Mouse (Mus musculus): ENCODE results near the gene C2cd2.
A peak's percentile ranks its signal among the peaks of the same experiment; 100 is the strongest.

Gene C2cd2

DNA sequence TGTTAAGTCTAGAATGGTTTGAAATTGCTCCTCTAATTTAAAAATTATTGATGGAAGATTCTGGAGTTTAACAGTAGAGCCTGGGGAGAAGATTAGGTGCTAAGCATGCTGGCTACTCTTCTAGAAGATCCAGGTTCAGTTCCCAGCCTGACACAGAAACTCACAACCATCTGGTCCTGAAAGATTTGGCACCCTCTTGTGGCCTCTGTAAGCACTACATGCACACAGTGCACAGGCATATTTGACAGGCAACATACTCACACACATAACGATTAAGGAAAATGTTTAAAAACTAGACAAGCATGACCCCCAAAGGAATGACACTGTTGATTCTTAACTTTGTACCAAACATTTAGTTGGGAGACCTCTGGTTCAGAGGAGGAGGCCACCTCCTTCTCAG is 83.3 kb downstream of the C2cd2 start:
- DNase-seq: peak; percentile 65

DNA sequence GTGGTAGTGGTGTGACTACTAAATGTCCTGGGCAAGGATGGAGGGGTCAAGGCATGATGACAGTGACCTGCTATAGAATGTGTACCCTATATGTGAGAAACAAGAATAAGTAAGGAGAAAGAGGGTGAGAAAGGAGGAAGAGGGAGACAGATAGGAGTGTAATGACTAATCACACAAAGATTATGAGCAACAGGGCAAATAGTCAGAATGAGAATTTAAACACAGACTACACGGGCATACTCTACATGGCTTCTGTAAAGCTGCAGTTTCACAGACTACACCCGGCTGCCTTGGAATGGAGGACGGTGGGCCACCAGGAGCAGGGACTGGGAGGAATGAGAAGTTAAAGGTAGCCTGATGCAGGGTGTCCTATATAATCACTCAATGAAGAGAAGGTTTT is 84.9 kb downstream of the C2cd2 start:
- DNase-seq: no peak

DNA sequence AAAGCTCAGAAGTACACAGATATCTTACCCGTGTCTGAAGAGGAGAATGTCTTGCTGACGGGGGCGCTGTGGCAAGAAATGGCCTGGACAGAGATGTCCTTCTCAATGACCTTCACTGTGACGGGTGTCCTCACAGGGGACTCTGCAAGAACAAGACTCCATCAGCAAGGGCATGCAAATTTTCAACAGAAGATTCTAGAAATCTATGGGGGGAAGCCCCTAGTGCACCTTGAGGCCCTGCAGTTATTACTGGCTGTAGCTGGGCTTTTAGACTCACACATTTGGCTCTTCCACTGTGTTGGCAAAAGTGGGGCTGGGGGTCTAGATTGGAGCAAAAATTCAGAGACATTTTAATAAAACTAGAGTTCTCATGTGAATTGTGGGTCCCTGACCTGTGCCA is 87.3 kb downstream of the C2cd2 start:
- DNase-seq: no peak

DNA sequence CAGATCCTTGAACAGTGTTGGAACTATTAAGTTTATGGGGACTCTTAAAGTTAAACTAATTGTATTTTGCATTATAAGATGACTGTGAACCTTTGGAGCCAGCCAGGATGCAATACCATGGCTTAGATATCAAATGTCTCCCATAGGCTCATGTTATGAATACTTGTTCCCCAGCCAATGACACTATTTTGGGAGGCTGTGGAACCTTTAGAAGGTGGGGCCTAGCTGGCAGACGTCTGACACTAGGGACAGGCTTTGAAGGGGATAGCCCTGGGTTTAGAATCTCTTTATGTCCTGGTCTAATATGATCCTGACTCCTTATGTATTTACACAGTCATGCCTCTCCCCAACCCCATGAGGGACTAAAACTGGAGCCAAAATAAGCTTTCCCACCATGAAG is 88.0 kb downstream of the C2cd2 start:
- no peak for DNase-seq

DNA sequence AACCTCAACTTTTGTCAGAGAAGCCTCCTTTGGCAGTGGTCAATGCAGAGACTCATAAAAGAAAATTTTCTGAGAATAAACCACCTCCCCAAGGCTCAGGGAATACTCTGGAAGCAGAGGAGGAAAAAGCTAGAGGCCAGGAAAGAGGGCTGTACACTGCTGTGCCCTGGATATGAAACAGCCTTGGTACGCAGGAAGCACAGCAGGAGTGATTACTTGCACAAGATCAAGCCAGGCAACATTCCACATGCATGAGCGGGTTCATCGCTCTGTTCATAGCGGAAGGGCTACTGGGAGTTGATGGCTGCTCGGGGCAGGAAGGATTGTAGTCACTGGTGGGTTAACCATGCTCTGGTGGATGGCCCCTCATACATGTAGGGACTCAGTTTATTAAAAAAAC is 89.7 kb downstream of the C2cd2 start:
- no peak for DNase-seq

DNA sequence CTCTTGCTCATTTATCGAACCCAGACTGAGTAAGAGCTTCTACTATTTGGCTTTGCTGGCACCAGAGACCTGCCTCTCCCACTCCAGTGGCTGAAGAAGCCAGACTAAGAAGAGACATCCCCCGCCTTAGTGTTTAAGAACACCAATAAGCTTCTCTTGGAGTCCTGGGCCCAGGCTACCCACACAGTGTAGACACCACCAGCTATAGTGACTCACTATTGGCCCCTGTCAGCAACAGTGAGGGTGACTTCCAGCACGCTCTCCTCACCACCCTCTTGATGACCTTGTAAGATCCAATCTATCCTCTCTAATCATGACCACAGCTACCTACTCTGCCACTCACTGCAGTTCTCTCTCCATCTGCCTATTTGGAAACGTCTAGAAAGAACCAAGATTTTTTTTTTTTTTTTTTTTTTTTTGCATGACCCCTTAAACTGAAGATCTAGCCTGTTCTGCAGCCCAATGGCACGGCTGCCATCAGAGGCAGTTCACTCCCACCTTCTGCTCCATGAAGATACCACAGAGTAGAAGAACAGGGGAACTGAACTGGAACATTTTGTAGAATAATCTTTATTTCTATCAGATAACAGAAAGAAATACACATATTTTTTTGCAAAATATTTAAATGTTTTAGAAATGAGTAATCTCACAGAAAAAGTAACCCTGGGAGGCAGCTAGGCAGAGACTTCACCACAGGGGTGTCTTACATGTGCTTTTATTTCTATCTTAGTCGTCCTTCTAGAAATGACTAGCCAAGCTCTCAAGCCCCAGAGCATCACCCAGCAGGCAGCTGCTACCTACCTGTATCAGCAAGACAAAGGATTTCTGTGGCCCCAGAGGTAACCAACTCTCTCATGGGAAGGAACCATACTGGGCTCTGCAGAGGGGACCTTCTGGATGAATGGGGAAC is 93.0 kb downstream of the C2cd2 start:
- no peak for DNase-seq

DNA sequence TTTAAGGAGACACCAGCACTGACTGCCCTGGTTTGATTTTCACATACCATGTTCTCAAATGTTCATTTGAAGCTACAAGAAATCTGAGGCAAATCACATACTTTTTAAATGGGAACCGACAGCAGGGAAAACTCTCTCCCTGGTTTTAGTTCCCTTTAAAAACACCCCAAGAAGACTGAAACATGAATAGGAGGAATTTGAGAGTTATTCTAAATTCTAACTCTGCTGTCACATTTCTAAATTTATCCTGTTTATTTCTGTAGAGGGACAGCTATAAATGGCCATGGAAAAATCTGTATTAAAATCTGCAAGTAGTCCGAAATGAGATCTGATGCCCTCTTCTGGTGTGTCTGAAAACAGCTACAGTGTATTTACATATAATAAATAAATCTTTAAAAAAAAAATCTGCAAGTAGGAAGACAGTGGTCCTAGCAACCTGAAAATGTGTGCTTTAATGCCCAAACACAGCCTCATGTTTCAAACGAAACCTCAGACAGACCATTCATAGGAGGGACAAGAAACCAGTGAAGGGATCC is 98.4 kb downstream of the C2cd2 start:
- DNase-seq: no peak

DNA sequence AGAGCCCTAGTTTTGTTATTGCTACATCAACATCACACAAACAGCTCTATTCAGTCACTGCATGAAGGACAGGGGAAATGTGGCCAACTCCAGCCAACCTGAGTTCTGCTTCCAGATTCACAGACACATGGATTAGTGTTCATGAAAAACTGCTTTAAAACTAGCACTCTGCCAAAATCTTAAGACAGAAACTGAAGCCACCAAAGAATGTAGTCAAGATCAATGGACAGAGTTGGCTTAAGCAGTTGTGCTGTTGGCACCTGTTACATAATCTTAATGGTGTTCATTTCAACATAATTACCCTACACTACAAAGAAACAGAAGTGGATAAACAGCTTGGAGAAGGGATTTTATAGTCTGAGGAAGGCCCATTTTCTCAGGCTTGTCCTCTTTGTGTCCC is 106.3 kb downstream of the C2cd2 start:
- no peak for DNase-seq

DNA sequence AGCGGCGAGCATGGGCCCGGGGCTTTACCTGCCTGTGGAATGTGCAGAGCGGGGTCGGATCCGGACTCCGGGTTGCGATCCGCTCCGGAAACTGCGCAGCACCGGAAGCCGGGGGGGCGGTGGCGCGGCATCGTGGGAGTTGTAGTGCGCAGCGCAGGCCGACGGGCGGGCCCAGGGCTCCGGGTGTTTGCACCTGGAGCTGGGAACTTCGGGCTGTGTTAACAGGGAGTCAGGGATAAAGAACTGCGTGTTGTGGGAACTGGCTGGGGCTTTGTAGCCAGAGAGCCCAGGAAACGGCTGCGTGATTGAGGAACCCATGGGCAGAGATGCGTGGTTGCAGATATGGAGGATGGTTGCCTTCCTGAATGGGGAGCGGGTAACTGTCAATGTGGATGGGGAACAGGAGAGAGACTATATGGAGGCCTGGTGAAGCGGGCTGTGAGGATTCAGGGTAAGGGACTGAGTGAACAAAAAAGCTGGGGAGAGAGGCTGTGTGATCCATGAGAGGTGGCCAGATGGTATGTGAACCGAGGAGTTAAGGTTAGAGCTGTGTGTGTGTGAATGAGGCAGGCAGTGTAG is 110.6 kb downstream of the C2cd2 start, which contains the start of gene Prdm15:
Gene Prdm15, minus strand, starts transcription at position 110 of the 579 bp plus-strand sequence.
- DNase-seq: peak; percentile 92

DNA sequence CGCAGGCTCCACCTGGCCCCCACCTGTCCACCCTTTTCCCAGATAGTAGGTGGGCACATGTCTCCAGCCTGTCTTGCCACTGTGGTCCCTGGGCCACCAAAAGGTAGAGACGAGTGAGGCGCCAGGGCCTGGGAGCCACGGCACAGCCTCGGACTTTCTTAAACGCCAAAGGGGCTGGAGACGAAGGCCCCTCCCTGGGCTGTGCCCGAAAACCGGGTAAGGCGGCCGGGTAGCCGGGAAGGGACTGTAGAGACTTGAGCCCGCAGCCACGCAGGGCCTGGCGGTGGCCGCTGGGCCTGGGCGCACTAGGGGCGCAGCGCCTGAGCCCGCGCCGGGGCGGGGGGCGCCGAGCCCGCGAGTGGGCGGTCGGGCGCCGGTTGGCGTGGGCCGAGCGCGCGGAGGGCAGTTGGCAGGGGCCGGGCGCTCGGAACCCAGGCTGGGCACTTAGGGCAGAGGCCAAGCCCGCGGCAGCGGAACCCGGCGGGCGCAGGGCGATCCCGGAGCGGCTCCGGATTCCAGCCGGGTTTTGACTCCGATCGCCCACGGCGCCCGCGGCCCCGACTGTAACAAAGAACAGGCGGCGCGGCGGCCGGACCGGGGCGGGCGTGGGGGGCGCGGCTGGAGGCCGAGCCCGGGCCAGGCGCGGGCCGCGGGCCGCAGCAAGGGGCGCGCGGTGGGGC is 111.2 kb downstream of the C2cd2 start:
- peak; percentile 94 for DNase-seq

DNA sequence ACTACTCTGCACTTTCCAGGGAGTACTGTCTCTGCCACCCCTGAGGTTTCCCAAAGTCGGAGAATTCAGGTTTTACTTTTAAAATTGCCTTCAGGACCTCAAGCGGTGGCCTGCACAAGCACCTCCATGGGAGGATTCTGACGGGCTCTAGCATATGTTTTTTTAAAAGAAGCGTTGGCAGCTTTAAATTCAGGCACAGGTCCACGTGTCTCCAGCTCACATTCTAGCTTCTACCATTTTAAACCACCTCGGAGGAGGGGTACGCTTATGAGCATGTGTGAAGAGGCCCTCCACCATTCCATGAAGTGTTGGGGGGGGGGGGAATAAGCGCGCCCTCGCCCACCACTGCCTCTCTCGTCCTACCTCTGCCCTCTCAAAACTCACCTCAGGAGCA is 111.7 kb downstream of the C2cd2 start:
- no peak for DNase-seq

DNA sequence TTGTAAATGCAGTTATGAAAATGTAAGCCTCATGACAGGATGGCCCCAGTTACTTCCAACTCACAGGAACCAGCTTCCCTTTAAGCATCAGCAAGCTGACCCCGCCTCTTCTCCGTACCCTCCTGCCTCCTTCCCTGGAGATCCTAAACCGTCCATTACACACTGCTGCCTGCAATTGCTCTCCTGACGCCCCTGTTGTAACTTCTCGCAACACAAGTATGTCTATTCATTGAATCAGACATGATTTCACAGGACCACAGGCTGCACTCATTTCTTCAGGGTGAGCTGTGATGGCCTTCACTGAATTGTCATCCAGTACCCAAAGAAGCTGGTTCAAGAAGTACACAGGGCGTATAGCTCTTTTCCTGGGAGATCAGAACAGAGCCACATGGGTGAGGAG is 113.6 kb downstream of the C2cd2 start:
- no peak for DNase-seq

DNA sequence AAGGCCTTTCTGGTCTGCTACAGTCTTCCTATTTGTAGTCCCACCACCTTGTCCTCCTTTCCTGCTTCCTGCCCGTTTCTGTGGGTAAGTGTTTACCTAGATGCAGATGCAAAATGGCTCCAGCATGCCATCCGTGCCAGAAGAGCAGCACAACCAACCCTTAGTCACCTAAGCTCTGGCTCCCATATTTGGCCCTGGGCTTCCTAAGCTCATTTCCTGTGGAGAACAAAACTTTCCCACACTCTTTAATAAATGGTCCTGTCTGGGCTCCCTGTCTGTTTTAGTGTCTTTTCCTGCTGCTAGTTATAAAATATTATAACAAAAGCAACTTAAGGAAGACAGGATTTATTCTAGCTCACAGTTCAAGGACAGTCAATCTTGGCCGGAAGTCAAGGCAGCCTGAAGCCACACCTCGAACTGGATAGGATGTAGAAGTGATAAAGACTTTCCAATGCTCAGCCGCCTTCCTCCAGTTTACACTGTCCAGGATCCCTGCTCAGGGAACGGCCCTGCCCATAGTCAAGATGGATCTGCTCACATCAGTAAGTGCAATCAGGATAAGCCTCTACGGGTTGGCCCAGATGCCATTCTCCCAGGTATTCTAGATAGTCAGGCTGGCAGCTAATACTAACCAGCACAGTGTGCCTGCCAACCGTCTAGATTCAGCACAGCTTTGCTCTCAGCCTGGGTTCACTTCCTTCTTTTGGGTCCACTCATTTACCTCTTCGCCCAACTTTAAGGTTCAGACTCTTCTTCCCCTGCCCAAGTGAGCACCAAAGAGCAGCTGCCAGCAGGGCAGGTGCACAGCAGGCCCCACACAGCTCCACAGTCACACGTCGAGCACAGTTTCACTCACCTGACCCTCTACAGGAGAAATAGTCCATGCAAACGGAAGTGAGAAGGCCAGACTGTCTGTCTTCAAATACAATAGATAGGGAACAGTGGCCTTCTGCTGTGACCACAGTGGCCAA is 117.1 kb downstream of the C2cd2 start:
- DNase-seq: peak; percentile 56

DNA sequence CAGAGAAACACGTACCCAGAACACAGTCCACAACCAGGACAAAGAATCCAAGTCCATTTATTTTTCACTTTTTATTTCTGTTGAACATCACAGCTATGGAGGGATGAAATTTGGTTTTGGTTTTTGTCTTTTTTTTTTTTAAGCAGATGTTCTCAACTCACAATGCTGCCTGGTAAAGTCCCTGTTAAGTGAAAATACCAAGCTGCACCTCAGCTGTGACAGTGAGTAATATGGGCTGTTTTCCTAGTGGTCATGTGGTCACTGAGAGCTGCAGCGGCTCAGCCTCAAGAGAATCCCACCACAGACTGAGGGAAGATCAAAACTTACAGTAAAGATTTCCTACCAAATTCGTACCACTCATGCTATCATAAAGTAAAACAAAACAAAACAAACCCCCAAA is 130.2 kb downstream of the C2cd2 start:
- no peak for DNase-seq

DNA sequence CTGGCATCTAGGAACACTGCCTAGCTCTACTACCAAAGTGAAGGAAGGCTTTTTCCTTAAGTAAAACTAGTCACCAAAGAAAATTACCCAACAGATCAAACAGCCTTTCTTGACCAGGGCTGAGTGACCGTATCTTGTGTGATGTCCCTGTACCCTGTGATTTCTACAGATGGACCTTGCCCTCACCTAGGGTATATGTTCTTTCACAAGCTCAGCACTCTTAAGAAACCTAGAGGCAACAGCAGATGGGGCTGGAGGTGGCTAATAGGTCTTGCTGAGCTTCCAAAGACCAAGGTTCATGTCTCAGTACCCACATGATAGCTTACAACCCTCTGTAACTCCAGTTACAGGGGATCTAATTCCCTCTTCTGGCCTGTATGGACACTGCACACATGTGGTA is 134.2 kb downstream of the C2cd2 start:
- DNase-seq: no peak

DNA sequence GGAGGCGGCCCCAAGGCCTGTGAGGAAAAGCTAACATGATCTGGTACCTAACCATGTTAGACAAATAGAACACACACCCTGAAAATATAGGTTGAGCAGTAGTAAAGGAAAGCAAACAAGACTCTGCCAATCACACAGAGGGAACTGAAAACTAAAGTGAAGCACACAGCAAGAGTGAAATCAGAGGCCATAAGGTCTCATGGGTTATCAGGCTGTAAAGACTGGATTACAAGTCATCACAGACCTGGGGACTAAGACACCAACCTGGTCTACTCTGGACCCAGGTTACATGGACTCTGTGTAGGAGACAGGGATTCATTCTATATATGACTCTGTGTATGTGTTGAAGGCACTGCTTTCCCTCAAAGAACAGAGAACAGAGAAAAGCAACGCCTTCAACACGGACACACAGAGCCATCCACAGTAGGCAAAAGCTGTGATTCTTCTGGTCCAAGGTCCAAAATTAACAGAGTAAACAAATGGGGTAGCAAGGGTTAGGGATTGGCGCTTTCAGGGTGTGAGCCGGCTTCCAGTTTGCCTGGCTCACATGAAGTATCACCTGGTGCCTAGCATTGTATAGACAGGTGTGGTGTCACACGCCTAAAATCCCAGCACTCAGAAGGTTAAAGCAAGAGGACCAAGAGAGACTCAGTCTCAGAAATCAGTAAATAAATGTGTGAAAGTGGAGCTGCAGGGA is 138.9 kb downstream of the C2cd2 start:
- DNase-seq: no peak

DNA sequence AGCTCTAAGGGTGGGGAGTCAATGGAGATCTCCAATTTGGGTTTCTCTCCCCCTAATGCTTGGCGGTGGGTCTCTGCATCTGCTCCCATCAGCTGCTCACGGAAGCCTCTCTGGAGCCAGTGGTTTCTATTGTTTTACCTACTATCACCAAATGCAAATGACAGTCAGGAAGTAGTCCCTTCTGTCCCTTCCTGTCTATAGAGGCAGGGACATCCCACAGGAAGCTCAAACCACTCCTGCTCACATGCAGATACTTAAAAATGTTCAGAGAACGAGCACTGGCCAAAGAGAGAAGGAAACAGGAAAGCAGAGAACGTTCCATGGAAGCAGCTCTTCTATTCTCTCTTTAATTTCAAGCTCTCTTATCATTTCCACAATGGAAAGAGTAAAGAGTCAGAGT is 142.9 kb downstream of the C2cd2 start:
- no peak for DNase-seq

DNA sequence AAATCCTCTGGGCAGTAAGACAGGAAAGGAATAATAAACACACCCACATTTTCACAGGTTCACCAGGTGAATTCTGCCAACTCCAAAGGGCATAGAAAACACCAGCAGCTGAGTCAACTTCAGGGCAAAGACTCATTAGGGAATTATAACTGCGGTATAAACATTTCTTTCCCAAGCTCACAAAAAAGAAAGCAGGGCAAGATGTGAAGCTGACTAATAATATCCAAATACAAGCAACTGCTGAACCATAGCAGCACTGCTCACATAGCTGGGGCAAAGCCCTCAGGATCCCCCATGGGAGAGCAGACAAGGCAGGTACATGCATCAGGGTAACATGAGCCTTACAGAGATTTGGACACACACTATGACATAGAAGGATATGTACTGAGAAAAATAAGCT is 145.0 kb downstream of the C2cd2 start:
- no peak for DNase-seq

DNA sequence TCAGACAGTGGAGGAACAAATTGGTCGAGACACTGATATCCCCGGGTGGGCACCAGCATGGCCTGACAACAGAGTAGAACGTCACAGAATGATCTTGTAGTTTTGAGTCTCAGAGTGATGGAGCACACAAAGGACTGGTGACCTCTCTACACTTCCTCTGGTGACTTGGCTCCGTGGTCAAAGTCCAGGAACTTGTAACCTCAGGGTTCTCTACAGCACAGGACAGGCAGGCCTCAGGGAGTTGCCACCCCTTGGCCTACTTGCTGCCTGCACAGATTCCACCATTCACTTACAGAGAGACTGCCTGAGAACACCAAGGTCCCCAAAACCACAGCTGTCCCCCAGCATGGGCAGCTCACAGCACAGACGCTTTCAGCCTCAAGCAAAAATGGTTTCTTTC is 147.1 kb downstream of the C2cd2 start:
- DNase-seq: no peak

DNA sequence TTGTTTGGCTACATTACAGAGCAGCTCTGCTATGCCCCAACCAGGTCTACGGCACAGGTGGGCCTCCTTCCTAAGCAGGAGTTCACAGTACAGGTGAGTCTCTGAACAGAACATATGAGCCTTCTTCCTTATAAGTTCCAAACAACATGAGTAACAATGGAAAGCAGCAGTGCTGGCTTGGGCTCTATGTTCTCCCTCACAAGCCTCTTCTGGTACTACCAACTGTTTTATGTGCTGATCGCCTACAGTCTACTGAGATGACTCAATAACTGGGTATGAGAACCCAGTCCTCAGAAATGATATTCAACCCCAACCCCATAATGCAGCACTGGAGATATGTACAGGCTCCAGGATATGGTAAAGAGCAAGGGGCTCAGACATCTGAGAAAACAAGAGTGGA is 148.3 kb downstream of the C2cd2 start:
- no peak for DNase-seq

DNA sequence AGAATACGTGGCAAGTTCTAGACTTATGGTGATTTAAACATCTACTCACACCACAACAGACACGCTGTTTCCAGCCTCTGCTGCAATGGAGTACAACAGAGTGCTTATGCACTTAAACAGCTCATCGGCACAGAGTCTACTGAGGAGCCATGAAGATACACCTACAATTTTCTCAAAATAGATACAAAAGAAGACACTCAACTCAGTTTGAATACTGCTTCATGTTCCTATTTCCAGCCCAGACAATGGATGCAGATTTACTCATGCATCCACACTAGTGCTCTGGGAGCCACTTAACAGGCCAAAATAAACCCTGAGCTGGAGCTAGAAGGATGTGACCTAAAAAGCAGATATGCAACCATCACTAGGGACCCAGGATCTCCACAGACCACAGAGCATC is 153.5 kb downstream of the C2cd2 start:
- no peak for DNase-seq

DNA sequence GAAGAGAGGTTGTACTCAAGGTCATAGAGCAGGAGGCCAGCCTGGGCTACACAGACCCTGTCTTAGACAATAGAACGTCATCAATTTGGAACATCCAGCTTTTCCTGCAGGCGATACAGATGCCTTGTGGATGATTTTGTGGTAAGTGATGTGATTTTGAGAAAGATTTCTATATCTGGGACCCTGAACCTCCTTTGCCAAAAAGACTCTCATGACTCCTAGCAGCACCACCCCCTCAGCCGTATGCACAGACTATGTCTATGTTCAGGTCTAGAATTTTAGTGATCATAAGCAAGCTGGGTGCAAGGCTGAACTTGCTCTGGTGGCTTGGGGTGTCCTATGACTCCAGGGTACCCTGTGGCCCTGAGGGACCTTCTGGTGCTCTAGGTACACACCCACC is 156.8 kb downstream of the C2cd2 start:
- DNase-seq: no peak
